Comparison of ENCODE assay signal across 8 mouse cellular contexts in genomic region chr15:102516293-102516692, GRCm38 (mm10). TPM values are rescaled to one million over a fixed set of nuclear protein-coding genes. Genes with fewer than 3 reads are reported as not detected.
DNase-seq lines count a peak whose midpoint lies in the region; ATAC-seq and TF ChIP-seq lines count a peak whose summit lies in the region.

No protein-coding gene starts in this region.

- peak overlapping the region; percentile 71 for H3K4me3 ChIP-seq in liver, adult 2 months (ENCODE audit: insufficient read depth, low read depth, low read length)
- peak overlapping the region; percentile 76 for H3K4me3 ChIP-seq in forebrain, embryonic 15.5 days
- H3K4me3 ChIP-seq in liver, embryonic 14.5 days (ENCODE audit: insufficient read depth in 1 of 2, low read depth in 2 of 2, low read length in 2 of 2), result peak overlapping the region; percentile 72 to 79

- DNase-seq in liver, adult 2 months (ENCODE audit: extremely low read depth, low read depth, low spot score), result no peak
- DNase-seq in liver (no peak), adipocyte (ENCODE audit: low spot score) (peak; percentile 42)
- no peak for DNase-seq in liver, embryonic 14.5 days (ENCODE audit: low read depth in 3 of 3, low spot score in 3 of 3)
- DNase-seq in frontal cortex, postnatal 36 days (ENCODE audit: low spot score in 2 of 2), result no peak
- DNase-seq in T-cell, adult 2 months (ENCODE audit: low spot score), result no peak
- DNase-seq in spleen, postnatal 10 days (ENCODE audit: low spot score in 2 of 2), result no peak

- no peak for TF ChIP-seq POLR2A in liver, adult 2 months (IDR thresholded peaks at IDR 0.05; ENCODE audit: extremely low read depth, insufficient read depth, low read length)

- no peak for ATAC-seq in forebrain, embryonic 15.5 days (replicated peaks)
- no peak for ATAC-seq in liver, embryonic 14.5 days (ENCODE audit: insufficient read depth)

- peak overlapping the region; percentile 59 for H3K9ac ChIP-seq in liver, adult 2 months (ENCODE audit: low read depth, low read length)
- H3K9ac ChIP-seq in forebrain, embryonic 15.5 days (replicated peaks), result peak overlapping the region; percentile 84
- H3K9ac ChIP-seq in liver, embryonic 14.5 days (replicated peaks), result peak overlapping the region; percentile 70

- no peak for TF ChIP-seq EP300 in liver, embryonic 14.5 days (IDR thresholded peaks at IDR 0.05; ENCODE audit: low read depth)

- no peak overlapping the region for H3K27ac ChIP-seq in liver, adult 2 months (replicated peaks; ENCODE audit: insufficient read depth, low read depth, low read length)
- H3K27ac ChIP-seq in forebrain, embryonic 15.5 days (replicated peaks), result peak overlapping the region; percentile 100
- H3K27ac ChIP-seq in liver, embryonic 14.5 days, result no peak overlapping the region

- no peak for TF ChIP-seq CTCF in liver, adult 2 months (IDR thresholded peaks at IDR 0.05; ENCODE audit: low read depth, low read length)
- TF ChIP-seq CTCF in liver, embryonic 14.5 days (IDR thresholded peaks at IDR 0.05; ENCODE audit: low read depth), result no peak

- WGBS in liver, adult 2 months, result 42% methylated on average over 12 of the region's 12 CpGs
- 1% methylated on average over 12 of the region's 12 CpGs for WGBS in forebrain, embryonic 15.5 days
- 9% methylated on average over 12 of the region's 12 CpGs for WGBS in liver, embryonic 14.5 days (ENCODE audit: insufficient replicate concordance)

- H3K4me2 ChIP-seq in forebrain, embryonic 15.5 days (replicated peaks), result peak overlapping the region; percentile 85
- peak overlapping the region; percentile 100 for H3K4me2 ChIP-seq in liver, embryonic 14.5 days (ENCODE audit: low read depth)

- no peaks in the 10 kb centered on the region for H3K36me3 ChIP-seq in liver, adult 2 months (ENCODE audit: control insufficient read depth, insufficient read depth, low read length)
- H3K36me3 ChIP-seq in forebrain, embryonic 15.5 days, result peaks cover 6% of the 10 kb centered on the region; the same call in 1 of the 2 replicates
- no peaks in the 10 kb centered on the region for H3K36me3 ChIP-seq in liver, embryonic 14.5 days (replicated peaks; ENCODE audit: control insufficient read depth, insufficient read depth, low read depth)

- H3K9me3 ChIP-seq in forebrain, embryonic 15.5 days, result no peaks in the 10 kb centered on the region
- no peaks in the 10 kb centered on the region for H3K9me3 ChIP-seq in liver, embryonic 14.5 days (ENCODE audit: control insufficient read depth, low read length)

- H3K4me1 ChIP-seq in liver, adult 2 months (ENCODE audit: control insufficient read depth, insufficient read depth, low read length), result peaks cover 3% of the 10 kb centered on the region; the same call in 1 of the 2 replicates
- peaks cover 56% of the 10 kb centered on the region for H3K4me1 ChIP-seq in forebrain, embryonic 15.5 days
- H3K4me1 ChIP-seq in liver, embryonic 14.5 days (replicated peaks; ENCODE audit: control insufficient read depth in 2 of 2, insufficient read depth in 2 of 2, low read length in 1 of 2), result peaks cover 11 to 13% of the 10 kb centered on the region in 2 experiments

- no peaks in the 10 kb centered on the region for H3K79me2 ChIP-seq in liver, adult 2 months (ENCODE audit: control insufficient read depth, insufficient read depth, low read length)

- no peaks in the 10 kb centered on the region for H3K27me3 ChIP-seq in liver, adult 2 months (ENCODE audit: control insufficient read depth, insufficient read depth, low read length)
- H3K27me3 ChIP-seq in forebrain, embryonic 15.5 days, result no peaks in the 10 kb centered on the region
- peaks cover 3% of the 10 kb centered on the region for H3K27me3 ChIP-seq in liver, embryonic 14.5 days (ENCODE audit: control insufficient read depth, insufficient read depth, low read length)

RNA-seq across cellular contexts. Expression of gene Map3k12, which starts 0.6 kb away (rescaled TPM):
- total RNA-seq in liver, adult 2 months (2014; rRNA removed), result 0.34 and 0.46 TPM in 2 replicates
- polyA plus RNA-seq in liver, adult 2 months (2012; rRNA removed), result 0.22 and 0.43 TPM in 2 replicates
- polyA plus RNA-seq in forebrain, embryonic 15.5 days (2015; fragmentation: Nextera tagmentation; extraction: Ambion mirVana), result 55.3 and 55.9 TPM in 2 replicates
- 0.77 and 1.3 TPM in 2 replicates for polyA plus RNA-seq in liver, embryonic 14.5 days (2012; rRNA removed)
- 0.78 and 1.1 TPM in 2 replicates for polyA plus RNA-seq in liver, embryonic 14.5 days (2014; fragmentation: Nextera tagmentation; extraction: Ambion mirVana)

RNA-seq across cellular contexts. Expression of gene Tarbp2, which starts 1.7 kb away (rescaled TPM):
- 15.2 and 16.0 TPM in 2 replicates for total RNA-seq in liver, adult 2 months (2014; rRNA removed)
- polyA plus RNA-seq in liver, adult 2 months (2012; rRNA removed), result 34.1 and 40.6 TPM in 2 replicates
- 102 and 103 TPM in 2 replicates for polyA plus RNA-seq in forebrain, embryonic 15.5 days (2015; fragmentation: Nextera tagmentation; extraction: Ambion mirVana)
- polyA plus RNA-seq in liver, embryonic 14.5 days (2012; rRNA removed), result 39.6 and 40.9 TPM in 2 replicates
- polyA plus RNA-seq in liver, embryonic 14.5 days (2014; fragmentation: Nextera tagmentation; extraction: Ambion mirVana), result 31.5 and 40.2 TPM in 2 replicates

RNA-seq across cellular contexts. Expression of gene Npff, which starts 8.4 kb away (rescaled TPM):
- 0.27 and 0.65 TPM in 2 replicates for total RNA-seq in liver, adult 2 months (2014; rRNA removed)
- 1.4 and 3.5 TPM in 2 replicates for polyA plus RNA-seq in liver, adult 2 months (2012; rRNA removed)
- polyA plus RNA-seq in forebrain, embryonic 15.5 days (2015; fragmentation: Nextera tagmentation; extraction: Ambion mirVana), result 2.4 and 2.5 TPM in 2 replicates
- polyA plus RNA-seq in liver, embryonic 14.5 days (2012; rRNA removed), result 1.2 and 1.4 TPM in 2 replicates
- polyA plus RNA-seq in liver, embryonic 14.5 days (2014; fragmentation: Nextera tagmentation; extraction: Ambion mirVana), result 0.19 and 0.94 TPM in 2 replicates

RNA-seq across cellular contexts. Expression of gene Gm10337, which starts 12.8 kb away (rescaled TPM):
- not detected in 2 replicates for total RNA-seq in liver, adult 2 months (2014; rRNA removed)
- polyA plus RNA-seq in liver, adult 2 months (2012; rRNA removed), result not detected in 2 replicates
- 6.0 and 6.1 TPM in 2 replicates for polyA plus RNA-seq in forebrain, embryonic 15.5 days (2015; fragmentation: Nextera tagmentation; extraction: Ambion mirVana)
- not detected in 2 replicates for polyA plus RNA-seq in liver, embryonic 14.5 days (2012; rRNA removed)
- polyA plus RNA-seq in liver, embryonic 14.5 days (2014; fragmentation: Nextera tagmentation; extraction: Ambion mirVana), result not detected in 2 replicates

RNA-seq across cellular contexts. Expression of gene Pcbp2, which starts 46.0 kb away (rescaled TPM):
- total RNA-seq in liver, adult 2 months (2014; rRNA removed), result 112 and 189 TPM in 2 replicates
- polyA plus RNA-seq in liver, adult 2 months (2012; rRNA removed), result 261 and 273 TPM in 2 replicates
- polyA plus RNA-seq in forebrain, embryonic 15.5 days (2015; fragmentation: Nextera tagmentation; extraction: Ambion mirVana), result 155 and 161 TPM in 2 replicates
- polyA plus RNA-seq in liver, embryonic 14.5 days (2012; rRNA removed), result 185 and 221 TPM in 2 replicates
- 93.3 and 103 TPM in 2 replicates for polyA plus RNA-seq in liver, embryonic 14.5 days (2014; fragmentation: Nextera tagmentation; extraction: Ambion mirVana)

Comparison
In these comparisons a context has a peak if more than half of its experiments do, and no peak if none do; other contexts are left out.
1. RNA of gene Map3k12, which starts 0.6 kb away (polyA plus RNA-seq): 55.3 to 55.9 TPM in forebrain, embryonic 15.5 days; 0.77 to 1.3 TPM in liver, embryonic 14.5 days and 0.22 to 0.43 TPM in liver, adult 2 months; every median in the first group is over 10 times any median in the second.
2. Peak in every context shown above with its lines, with median percentiles within 50 percentile points of each other: H3K4me3 ChIP-seq and H3K9ac ChIP-seq.